Mouse (Mus musculus) liver, embryonic 18 days (tissue): ENCODE results near the gene Ccdc180. TPM values are rescaled to one million over a fixed set of nuclear protein-coding genes. Genes with fewer than 3 reads are reported as not detected.

Source experiments
- polyA plus RNA-seq: library from polyadenylated mRNA; depleted of rRNA; stranded (reverse); fragments of >200 nt; gene quantifications from 2 replicates; pipeline ENCODE4 v1.2.3, GENCODE M21; 2012; rRNA removed

Ccdc180 gene
- 0.06 and 0.07 TPM in 2 replicates for polyA plus RNA-seq

DNA sequence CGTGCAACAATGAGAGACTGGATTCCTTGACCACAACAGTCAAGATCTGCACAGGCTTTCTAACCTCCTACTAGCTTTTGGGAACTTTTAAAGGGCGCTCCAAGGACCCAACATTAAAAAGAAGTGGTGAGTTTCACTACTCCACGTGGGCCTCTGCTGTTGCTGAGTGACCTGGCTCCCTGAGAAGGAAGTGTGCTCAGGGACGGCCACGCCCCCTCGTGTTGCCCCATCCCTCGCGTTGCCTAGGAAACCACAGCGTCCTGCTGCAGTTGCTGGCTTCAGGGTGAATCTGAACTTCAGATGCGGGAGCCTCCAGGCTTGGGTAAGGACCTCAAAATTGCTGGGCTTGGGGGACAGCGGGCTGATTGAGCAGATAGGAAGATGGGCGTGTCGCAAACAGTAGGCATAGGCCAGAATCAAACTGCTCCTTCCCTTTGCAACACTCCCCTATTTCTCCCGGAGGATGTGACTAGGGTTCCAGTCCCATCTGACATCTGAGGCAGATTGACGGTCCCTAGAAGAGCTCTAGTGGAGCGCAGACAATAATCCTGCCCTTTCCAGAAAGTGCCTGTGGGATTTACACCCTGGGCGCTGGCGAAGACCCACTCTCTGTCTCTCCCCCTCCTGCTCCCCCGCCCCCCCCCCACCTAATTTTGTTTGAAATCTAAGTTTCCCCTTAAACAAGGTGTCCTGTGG lies at the start of gene Ccdc180:
Gene Ccdc180, plus strand, starts transcription at position 238 of the 696 bp plus-strand sequence.

DNA sequence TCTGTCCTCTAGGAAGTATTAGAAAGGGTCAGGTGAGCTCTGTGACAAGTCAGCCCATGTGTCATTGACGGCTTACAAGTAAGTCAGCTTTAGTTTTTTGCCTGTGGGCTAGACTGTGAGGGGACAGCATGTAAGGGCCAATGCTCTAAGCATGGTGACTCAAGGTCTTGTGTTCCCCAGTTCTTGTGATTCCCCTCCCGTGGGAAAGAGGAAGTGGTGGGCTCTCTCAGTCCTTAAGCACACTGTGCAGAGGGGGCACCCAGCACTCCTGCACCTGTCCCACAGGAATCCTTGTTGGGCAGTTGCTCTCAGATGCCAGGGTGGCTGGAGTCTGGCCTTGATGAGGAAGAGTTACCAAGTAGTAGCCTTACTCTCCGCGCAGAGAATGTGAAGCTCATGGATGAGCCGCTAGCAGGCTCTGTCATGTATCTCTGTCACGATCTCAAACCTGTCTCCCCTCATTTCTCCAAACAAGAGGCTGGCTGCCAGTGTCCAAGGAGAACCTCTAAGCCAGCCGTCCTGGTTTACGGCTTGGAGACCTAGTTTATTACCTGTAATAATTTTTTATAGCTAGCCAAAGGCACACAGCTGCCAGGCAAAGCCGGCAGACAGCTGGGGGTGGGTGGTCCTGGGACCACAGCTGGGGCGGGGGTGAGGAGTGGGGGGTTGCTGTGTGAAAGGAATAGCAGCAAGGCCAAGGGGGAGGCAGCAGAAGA lies 41.8 kb upstream of the Ccdc180 start, which contains the start of gene Stra6l:
Gene Stra6l, plus strand, starts transcription at position 556 of the 716 bp plus-strand sequence.

DNA sequence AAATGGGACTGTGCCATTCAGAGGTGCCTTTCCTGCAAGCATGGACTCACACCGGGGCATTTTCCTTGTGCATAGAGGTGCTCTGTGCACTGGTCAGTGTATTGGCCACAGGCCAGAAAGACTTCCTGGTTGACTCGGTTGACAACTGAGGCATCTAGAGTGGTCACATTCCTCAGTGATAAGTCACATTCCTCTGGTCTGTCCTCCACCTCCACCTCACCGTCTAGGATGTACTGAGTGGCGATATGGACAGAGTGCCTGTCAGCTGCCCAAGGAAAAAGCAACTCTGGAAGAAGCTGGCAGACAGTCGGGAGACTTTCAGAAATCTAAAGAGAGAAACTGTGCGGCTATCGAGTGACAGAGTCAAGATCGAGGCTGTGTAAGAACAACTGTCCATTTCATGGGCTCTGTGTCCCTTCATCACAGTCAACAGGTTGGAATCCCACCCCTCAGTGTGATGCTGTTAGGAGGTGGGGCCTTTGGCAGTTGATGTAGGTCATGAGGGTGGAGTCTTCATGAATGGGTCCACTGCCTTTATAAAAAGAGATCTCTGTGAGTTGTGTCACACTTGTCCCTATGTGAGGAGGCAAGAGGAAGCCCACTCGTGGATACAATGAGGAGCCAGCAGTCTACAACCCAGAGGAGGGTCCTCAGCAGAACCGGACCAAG lies 74.8 kb downstream of the Ccdc180 start, which contains the start of gene Tdrd7:
Gene Tdrd7, plus strand, starts transcription at position 564 of the 669 bp plus-strand sequence.

Other genes starting within 250 kb of the Ccdc180 start
- 46.7 and 48.7 TPM in 2 replicates for gene Aldh1b1, start 91.3 kb upstream of the Ccdc180 start, polyA plus RNA-seq
- 0.01 TPM in 1 of 2 replicates, not detected in the other for gene Igfbpl1, start 63.4 kb upstream of the Ccdc180 start, polyA plus RNA-seq
- gene Stra6l, start 41.6 kb upstream of the Ccdc180 start, polyA plus RNA-seq: 13.9 and 18.9 TPM in 2 replicates
- gene Tdrd7, start 75.0 kb downstream of the Ccdc180 start, polyA plus RNA-seq: 15.3 and 16.2 TPM in 2 replicates
- 13.1 and 13.7 TPM in 2 replicates for gene Tmod1, start 148.6 kb downstream of the Ccdc180 start, polyA plus RNA-seq
- 22.7 and 23.9 TPM in 2 replicates for gene Ncbp1, start 248.3 kb downstream of the Ccdc180 start, polyA plus RNA-seq
- gene Tstd2, start 248.4 kb downstream of the Ccdc180 start, polyA plus RNA-seq: 6.7 and 6.9 TPM in 2 replicates